Mouse (Mus musculus): ENCODE results near the gene B230219D22Rik.
"Not testable (repeated sequence)": the region's sequence is repeated elsewhere in the genome, so short reads cannot be mapped to it uniquely, and the experiment has no call there.

The B230219D22Rik gene

DNA sequence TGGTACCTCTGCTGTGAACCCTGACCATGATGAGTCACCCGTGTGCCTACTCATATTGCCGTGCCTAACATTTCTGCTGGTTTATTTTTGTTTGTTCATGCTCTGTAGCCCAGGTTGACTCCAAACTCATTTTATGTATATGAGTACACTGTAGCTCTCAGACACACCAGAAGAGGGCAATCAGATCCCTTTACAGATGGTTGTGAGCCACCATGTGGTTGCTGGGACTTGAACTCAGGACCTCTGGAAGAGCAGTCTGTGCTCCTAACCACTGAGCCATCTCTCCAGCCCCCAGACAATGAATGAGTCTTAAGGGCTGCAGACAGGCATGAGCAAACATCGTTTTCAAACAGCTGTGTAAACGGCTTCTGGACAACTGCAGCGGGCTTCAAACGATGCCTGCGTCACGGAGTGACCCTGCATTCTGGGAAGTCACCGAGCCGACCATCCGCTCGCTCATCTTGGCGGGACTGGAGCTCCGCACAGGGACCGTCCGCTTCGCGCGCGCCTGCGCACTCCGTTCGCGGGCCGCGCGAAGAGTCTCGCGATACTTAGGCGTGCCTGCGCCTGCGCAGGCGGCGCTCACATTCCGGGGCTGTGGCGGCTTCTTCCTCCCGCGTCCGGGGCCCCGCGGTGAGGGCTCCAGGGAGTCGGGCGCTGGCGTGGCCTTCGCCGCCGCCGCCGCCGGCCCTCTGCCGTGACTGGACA lies at the start of gene B230219D22Rik:
Gene B230219D22Rik (plus strand): TSS at position 590 of the 708 bp plus-strand sequence.
- DNase-seq: peak; percentile 96

DNA sequence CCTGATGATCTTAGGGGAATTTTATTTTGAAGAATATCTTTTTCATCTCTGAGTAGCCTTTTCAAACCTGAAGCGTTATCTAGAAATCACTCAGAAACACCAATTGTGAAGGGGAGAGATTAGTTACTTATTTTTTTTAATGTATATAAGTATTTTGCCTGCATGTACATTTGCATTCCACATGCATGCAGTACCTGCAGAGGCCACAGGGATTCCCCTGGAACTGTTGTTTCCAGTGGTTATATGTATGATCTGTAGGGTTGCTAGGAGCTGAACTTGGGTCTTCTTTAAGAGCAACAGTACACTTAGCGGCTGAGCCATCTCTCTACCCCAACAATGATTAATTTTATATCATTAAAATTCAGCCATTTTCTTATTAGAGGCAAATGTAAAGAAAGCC lies 48.4 kb upstream of the B230219D22Rik start:
- peak; percentile 55 for DNase-seq

DNA sequence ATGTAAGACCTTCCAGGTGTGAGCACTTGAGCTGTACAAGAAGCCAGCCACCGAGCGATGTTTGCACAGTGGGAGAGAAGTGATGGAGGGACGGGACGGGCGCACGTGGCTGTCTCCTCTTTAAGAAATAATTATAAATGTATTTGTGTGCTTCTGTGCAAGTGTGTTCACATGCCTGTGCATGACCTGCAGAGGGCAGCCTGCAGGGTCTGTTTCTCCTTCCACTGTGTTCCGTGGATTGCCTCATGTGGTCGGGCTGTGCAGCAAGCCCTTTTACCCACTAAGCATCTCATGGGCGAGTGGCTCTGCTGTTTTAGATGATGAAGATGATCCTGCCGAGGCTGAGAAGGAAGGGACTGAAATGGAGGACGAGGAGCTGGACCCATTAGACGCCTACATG lies 42.8 kb upstream of the B230219D22Rik start:
- no peak for DNase-seq

DNA sequence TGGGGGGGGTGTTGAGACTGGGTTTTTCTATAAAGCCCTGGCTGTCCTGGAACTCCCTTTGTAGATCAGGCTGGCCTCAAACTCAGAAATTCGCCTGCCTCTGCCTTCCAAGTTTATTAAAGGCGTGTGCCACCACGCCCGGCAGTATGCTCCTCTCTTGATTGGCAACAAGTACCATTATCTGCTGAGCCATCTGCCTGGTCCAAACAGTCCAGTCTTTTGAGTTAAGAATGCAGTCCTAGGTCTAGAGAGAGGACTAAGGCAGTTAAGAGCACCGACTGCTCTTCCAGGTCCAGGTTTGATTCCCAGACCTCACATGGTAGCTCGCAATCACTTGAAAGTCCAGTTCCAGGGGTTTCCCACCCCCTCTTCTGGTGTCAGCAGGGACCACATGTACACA lies 41.9 kb upstream of the B230219D22Rik start:
- DNase-seq: no peak

DNA sequence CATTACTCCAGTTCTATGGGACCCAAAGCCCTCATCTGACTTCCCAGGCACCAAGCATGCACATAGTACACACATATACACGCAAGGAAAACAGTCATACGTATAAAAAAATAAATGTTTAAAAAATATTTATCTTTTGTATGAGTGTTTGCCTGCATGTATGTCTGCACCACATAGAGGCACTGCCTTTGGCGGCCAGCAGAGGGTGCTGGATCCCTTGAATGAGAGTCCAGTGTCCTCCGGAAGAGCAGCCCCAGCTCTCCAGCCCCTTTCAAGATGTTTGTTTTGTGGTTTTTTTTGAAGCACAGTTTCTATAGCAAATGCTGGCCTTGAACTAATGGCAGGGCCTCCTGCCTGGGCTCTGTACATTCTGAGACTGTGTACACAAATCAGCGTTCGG lies 24.4 kb upstream of the B230219D22Rik start:
- peak; percentile 45 for DNase-seq

DNA sequence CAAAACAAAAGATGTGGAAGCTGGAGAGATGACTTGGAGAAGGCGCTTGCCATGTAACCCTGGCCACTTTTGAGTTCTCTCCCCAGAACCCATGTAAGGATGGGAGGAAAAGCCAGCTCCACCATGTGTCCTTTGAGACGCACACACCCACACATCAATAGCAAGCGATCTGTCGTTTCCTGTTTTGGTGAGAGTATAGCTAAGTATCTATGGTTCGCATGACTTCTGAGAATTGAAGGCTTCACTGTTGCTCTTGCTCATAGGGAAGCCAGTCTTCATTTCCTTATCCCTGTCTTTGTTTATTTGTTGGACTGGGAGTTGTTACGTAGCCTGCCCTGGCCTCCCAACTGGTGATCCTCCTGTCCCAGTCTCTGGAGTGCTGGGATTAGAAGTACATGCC lies 20.2 kb upstream of the B230219D22Rik start:
- no peak for DNase-seq

DNA sequence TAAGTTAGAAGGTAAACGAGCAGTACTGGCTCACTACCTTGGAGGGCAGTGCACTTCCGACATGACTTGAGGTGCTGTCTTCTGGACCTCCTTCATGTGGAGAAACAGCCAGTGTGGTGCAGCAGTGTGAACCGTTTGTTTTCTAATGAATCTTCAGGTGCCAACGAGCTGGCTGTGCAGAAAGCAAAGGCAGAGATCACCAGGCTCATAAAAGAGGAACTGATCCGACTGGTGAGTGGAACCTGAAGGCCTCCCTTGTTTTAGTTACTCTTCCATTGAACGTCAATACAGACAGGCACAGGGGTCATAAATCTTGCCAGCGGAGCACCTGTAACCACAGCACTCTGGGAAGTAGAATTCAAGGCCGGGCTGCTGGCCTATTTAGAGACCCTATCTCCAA lies 15.6 kb upstream of the B230219D22Rik start:
- DNase-seq: no peak

DNA sequence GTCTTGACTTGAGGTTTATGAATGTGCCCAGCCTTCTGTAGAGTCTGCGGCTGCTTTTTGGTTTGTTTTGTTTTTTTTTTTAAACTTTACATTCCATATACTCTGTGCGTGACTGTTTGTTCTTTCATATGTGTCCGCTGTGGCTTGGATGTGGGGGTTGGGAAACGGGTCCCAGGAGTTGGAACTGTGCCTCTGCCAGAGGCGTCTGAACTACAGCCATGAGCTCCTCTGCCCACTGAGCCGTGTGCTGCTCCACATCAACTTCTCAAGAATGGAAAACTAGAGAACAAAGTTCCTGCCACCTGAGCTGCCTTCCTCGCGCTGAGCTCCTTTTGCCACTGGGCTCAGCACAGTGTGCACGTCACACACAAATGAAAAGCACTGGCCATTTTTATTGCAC lies 10.7 kb upstream of the B230219D22Rik start:
- DNase-seq: no peak

DNA sequence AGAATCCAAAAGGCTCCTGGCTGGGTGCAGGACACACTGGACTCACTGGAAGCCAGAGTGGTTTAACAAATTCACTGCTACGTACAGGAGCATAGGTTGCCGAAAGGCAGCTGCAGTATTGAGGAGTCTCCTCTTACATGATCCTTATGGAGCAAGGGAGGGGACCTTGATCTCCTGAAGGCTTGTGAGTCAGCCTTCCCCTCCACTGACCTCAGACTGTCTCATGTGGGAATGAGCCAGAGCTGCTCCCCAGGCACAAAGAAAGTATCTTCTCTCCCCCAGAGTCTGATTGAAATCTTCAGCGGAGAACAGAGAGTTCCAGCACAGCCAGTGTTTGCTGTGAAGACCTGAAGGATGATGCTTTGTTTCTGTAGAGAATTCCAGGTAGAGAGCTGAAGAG lies 9.3 kb upstream of the B230219D22Rik start:
- DNase-seq: no peak

DNA sequence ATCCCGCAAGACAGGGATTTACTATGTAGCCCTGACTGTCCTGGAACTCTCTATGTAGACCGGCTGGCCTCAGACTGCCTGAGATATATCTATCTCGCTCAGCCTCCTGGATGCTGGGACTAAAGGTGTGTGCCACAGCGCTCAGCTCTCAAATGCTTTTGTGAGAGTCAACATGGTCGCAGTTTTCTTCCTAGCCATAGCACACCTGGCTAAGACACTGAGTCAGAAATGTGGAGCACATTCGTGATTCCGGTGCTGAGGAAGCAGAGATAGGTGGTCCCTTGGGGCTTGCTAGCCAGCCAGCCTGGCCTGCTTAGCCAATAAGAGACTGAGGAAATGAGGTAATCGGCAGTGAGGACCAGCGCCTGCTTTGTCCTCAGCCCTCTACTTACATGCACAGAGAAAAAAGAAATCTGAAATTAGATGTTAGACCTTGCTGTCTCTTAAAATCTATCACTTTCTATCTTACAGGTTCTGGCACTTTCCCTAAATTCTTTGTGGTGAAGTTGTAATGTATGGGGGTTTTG lies 6.8 kb upstream of the B230219D22Rik start:
- peak; percentile 37 for DNase-seq

DNA sequence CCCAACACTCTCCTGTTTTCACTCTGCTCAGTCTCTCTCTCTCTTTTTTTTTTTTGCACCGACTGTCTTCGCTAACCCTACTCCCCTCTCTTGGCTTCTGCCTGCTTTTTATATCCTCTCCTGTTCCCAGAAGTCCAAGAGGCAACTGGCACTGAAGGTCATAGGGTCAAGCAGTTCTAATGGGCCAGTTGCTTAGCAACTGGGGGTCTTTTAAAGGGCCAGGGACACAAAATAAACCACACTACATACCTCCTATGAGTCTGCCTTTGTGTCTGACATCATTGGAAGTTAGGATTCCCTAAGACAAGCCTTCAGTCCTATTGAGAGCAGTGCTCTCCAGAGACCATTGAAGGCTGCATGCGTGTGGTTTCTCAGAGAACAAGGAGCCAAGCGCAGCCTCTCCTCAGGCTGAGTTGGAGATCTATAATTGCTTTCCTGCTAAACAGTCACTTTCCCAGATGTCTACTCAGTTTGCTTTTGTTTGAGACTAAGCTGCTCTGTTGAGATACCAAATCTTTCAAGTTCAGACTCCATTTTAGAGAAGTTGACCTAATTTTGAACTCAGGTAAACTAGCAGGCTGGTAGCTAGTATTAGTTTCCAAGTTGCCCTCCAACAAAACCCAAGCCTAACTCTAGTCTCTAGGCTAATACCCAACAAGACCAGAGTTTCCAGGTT lies 4.9 kb upstream of the B230219D22Rik start:
- DNase-seq: peak; percentile 50

DNA sequence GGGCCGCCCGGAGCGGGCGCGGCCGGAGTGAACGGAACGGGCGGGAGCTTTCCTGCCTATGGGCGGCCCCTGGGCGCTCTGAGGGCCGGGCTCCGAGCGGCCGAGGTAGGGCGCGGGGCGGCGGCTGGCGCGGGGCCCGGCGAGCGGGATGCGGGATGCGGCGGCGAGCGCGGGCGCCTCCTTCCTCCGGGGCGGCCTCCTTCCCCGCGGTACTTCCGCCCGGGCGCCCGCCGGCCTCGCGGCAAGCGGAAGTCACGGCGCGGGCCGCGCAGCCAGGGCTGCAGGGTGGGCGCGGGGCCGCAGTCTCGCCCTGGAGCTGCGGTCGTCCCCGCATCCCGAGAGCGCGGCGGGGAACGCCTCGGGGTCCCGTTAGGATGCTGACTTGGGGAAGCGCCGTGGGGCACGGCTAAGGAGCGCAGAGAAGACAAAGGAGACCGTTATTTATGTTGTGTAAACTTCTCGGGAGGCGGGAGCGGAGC lies 358 bp downstream of the B230219D22Rik start:
- DNase-seq: no peak

DNA sequence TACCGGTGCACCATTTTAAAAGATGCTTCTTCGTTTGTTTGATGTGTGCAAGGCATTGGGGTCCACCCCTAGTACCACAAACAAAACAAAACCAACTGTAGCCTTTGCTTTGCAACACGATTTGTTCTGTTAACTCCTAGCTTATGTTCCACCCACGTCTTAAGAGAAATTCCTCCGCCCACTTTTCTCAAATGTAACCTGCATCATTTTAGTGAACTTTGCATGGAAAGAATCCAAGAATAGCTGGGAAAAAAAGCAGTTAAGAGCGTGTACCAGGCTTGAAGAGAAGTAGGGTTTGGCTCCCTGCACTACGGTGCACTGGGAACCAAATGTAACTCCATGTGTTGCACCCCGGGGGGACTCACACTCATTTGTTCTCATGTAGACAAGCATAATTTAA lies 1.2 kb downstream of the B230219D22Rik start:
- DNase-seq: no peak

DNA sequence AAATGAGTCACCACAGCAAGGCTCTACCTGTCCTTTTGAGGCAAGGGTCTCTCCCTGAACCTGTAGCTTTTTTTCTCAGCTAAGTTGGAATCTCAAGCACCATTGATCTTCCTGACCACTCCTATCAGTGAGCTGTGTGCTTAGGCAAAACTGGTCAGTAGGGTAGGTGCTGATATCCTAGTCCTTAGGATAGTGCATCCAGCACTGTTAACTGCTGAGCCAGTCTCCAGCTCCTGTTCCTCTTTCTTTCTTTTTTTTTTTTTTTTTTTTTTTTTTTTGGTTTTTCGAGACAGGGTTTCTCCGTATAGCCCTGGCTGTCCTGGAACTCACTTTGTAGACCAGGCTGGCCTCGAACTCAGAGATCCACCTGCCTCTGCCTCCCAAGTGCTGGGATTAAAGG lies 3.1 kb downstream of the B230219D22Rik start:
- DNase-seq: not testable (repeated sequence)

DNA sequence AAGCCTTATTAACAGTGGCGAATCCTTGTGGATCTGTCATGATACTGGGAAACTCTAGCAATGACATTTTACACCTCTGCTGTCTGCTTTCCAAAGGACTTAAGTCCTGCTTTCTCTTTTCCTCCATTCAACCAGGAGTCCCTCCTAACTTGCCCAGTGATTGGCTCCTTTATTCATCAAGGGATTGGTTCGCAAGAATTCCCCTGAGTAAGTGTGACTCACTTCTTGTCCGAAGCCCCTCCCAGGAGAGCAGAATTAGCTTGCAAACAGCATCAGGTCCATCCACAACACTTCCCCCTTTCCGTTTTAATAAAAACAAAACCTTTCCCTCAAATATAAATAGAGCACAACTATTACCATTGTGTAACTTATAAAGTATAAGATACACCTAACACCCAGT lies 11.4 kb downstream of the B230219D22Rik start:
- no peak for DNase-seq

DNA sequence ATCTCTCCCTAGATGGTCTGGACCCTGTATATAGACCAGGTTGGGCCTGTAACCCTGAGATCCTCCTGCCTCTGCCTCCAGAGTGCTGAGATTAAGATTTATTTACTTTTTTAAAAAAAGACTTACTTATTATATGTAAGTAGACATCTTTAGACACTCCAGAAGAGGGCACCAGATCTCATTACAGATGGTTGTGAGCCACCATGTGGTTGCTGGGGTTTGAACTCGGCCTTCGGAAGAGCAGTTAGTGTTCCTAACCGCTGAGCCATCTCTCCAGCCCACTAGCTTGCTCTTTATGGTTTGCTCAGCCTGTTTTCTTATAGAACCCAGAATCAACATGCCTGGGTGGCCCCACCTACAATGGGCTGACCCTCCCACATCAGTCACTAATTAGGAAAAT lies 19.9 kb downstream of the B230219D22Rik start:
- no peak for DNase-seq

DNA sequence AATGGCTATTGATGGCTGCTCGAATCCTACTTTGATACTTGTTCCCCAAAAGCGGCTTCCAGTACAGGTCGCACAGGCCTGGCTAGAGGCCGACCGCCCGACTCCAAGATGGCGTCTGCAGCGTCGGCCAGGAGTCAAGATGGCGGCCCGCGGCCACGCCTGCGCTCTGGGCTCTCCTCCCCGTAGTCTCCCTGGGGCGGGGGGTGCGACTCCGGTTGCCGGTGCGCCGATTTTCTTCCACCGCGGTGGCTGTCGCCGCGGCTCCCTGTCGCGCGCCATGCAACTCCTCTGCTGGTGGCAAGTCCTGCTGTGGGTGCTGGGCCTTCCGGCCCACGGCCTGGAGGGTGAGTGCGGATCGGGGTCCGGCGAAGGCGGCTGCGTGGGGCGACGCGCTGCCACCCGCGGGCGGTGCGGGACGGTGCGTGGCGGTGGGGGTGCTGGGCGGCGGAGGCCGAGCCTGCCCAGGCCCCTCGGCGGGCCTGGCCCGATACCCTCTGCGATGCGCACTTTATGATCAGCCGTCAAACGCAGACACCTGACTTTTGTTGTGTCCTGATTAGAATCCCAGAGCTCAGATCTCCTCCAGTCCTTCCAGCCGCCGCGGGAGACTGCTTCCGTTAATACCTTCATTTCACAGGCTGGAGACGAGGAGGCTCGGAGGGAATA lies 21.7 kb downstream of the B230219D22Rik start, which contains the start of gene Txndc15:
Gene Txndc15 (plus strand): TSS at position 150 of the 666 bp plus-strand sequence.
- DNase-seq: peak; percentile 90

DNA sequence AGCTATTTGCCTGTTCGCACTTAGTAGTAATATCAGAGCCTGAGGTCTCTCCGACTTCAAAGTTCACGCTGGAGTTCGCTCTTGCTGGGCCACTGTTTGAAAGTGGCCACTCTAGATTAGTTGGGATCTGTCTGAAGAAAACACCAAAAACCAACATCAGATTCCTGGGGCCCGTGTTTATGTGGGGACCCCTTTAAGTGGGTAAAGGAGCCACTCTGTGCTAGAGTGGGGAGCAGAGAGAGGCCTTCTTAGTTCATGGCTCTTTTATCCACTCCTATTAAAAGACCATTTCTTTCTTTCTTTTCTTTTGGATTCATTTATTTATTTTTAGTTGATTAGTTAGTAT lies 22.2 kb downstream of the B230219D22Rik start:
- no peak for DNase-seq

DNA sequence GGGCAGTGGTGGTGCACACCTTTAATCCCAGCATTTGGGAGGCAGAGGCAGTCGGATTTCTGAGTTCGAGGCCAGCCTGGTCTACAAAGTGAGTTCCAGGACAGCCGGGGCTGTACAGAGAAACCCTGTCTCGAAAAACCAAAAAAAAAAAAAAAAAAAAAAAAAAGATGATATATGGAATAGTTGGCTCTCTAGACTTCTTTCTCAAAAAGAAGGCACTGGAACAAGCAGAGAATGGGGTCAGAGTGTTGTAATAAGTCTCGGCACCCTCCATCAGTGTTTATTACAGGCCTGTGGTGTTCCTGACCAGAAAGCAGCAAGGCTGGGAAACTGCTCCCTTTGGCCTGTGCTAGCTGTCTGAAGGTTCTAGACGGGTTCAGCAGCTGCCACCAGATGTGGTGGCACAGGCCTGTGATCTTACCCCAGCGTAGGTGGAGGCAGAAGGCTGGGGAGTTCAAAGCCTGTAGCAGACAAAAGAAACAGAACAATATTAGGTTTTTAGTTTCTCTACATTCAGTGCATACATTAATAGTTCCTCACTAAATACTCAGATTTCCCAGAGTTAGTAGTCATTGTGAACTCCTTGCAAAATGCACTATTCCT lies 23.1 kb downstream of the B230219D22Rik start:
- no peak for DNase-seq

DNA sequence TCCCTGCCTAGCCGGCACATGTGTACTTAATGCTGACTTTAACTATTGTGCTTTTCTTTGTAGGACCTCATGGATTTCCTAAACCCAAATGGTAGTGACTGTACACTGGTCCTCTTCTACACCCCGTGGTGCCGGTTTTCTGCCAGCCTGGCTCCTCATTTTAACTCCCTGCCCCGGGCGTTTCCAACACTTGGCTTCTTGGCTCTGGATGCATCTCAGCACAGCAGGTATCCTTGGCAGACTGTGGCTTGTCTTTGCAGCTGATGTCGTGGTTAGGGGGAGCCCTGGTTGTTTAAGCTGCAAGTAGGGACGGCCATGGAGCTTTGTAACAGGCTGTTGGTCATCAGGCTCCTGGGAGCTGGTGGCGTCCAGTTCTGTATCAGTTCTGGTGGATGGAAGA lies 28.6 kb downstream of the B230219D22Rik start:
- no peak for DNase-seq

DNA sequence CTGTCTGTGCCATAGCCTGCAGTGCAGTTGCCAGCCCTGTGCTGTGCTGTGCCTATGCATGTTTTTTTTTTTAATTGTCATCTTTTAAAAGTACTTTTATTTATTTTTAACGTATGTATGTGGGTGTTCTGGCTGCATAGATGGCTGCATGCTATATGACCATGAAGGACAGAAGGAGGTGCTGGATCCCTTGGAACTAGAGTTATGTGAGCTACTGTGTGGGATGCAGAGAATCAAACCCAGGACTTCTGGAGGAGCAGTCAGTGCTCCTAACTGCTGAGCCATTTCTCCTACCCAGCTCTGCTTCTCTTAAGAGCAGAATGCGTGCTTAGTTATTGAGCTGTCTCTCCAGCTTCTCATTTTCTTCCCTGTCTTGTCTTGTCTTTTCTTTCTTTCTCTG lies 29.1 kb downstream of the B230219D22Rik start:
- DNase-seq: no peak

DNA sequence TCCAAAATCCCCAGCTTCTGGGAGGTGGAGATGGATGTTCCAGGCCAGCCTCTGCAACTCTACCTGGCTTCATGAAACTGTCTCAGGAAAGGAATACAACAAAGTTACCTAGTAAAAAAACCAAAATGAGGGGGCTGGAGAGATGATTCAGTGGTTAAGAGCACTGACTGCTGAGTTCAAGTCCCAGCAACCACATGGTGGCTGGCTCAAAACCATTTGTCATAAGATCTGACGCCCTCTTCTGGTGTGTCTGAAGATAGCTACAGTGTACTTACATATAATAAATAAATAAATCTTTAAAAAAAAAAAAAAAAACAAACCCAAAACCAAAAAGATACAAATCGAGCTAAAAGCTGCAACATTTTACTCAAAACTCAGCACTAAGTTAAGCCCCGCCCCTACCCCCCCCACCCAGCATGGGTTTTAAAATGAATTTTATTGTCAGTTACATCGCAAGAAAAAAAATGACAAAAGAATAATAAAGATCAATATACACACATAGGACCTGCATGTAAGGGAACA lies 33.7 kb downstream of the B230219D22Rik start:
- DNase-seq: peak; percentile 26
